Mouse (Mus musculus): Measurements from ENCODE around the gene Mdga2. TPM values are rescaled to one million over a fixed set of nuclear protein-coding genes. Genes with fewer than 3 reads are reported as not detected.

Gene Mdga2
- total and polyA plus RNA-seq, 3 experiments = 2.1 TPM; not detected in 2

GRCm38 (mm10) chr12:67153077-67153476 is 69.3 kb downstream of the Mdga2 start:
- no peaks in the 10 kb centered on the region for H3K79me2 ChIP-seq (ENCODE audit: control insufficient read depth, insufficient read depth, low read length, poor library complexity)
- H3K9ac ChIP-seq (ENCODE audit: control insufficient read depth, low read depth, low read length, poor library complexity, severe bottlenecking) = no peak overlapping the region
- H3K27ac ChIP-seq (ENCODE audit: control insufficient read depth, low read depth, low read length) = no peak overlapping the region
- DNase-seq (ENCODE audit: low read depth, low spot score) = no peak
- no peak overlapping the region for H3K4me3 ChIP-seq (ENCODE audit: control insufficient read depth in 1 of 2, insufficient read depth in 1 of 2, low read depth in 2 of 2, low read length in 2 of 2)
- H3K4me1 ChIP-seq (ENCODE audit: control insufficient read depth in 1 of 2, insufficient read depth in 2 of 2, low read length in 2 of 2) = no peaks in the 10 kb centered on the region
- no peaks in the 10 kb centered on the region for H3K9me3 ChIP-seq (replicated peaks; ENCODE audit: insufficient read depth, low read length)
- TF ChIP-seq USF2 (IDR thresholded peaks at IDR 0.05; ENCODE audit: borderline replicate concordance in 1 of 2, insufficient read depth in 1 of 2, low read depth in 1 of 2, low read length in 2 of 2) (no peak), USF1 (IDR thresholded peaks at IDR 0.05; ENCODE audit: low read depth, low read length) (no peak), NELFE (IDR thresholded peaks at IDR 0.05; ENCODE audit: low read depth, low read length) (no peak), MAX (IDR thresholded peaks at IDR 0.05; ENCODE audit: low read length) (no peak), EP300 (IDR thresholded peaks at IDR 0.05; ENCODE audit: low read depth in 1 of 2, low read length in 2 of 2) (no peak), SMC3 (IDR thresholded peaks at IDR 0.05; ENCODE audit: low read depth, low read length) (no peak), TBP (IDR thresholded peaks at IDR 0.05; ENCODE audit: low read depth, low read length) (no peak), ZKSCAN1 (IDR thresholded peaks at IDR 0.05; ENCODE audit: low read depth, low read length) (no peak), KAT2A (conservative IDR thresholded peaks at IDR 0.05; ENCODE audit: low read depth, low read length) (no peak)
- H3K36me3 ChIP-seq (ENCODE audit: control insufficient read depth in 1 of 2, insufficient read depth in 2 of 2, low read length in 2 of 2) = no peaks in the 10 kb centered on the region
- H3K27me3 ChIP-seq (ENCODE audit: control insufficient read depth in 1 of 2, insufficient read depth in 2 of 2, low read length in 2 of 2) = no peaks in the 10 kb centered on the region; a peak in 1 of 4 replicates

DNA sequence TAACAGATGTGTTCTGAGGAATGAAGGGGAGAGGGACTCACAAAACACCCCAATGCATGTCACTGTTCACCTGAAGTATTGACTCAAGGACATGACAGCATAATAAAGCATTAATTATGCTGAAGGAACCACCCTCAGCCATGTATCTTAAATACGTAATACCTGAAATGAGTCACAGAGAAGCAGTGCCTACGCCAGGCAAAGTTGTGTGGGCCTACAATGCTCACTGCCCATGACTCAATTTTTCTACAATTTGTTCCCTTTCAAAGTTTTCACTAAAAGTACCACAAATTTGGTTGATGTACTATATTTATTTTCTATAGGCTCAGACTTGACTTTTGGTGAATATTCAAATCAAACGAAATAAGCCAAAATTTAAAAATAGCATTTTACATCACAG is 80.7 kb downstream of the Mdga2 start:
- Histone ChIP-seq H3K9ac (ENCODE audit: control insufficient read depth, low read depth, low read length, poor library complexity, severe bottlenecking) (no peak overlapping the region), H3K79me2 (ENCODE audit: control insufficient read depth, insufficient read depth, low read length, poor library complexity) (no peaks in the 10 kb centered on the region), H3K4me1 (ENCODE audit: control insufficient read depth in 1 of 2, insufficient read depth in 2 of 2, low read length in 2 of 2) (no peaks in the 10 kb centered on the region), H3K36me3 (ENCODE audit: control insufficient read depth in 1 of 2, insufficient read depth in 2 of 2, low read length in 2 of 2) (no peaks in the 10 kb centered on the region), H3K9me3 (replicated peaks; ENCODE audit: insufficient read depth, low read length) (no peaks in the 10 kb centered on the region), H3K4me3 (ENCODE audit: control insufficient read depth in 1 of 2, insufficient read depth in 1 of 2, low read depth in 2 of 2, low read length in 2 of 2) (no peak overlapping the region), H3K27me3 (ENCODE audit: control insufficient read depth in 1 of 2, insufficient read depth in 2 of 2, low read length in 2 of 2) (no peaks in the 10 kb centered on the region), H3K27ac (ENCODE audit: control insufficient read depth, low read depth, low read length) (no peak overlapping the region)
- no peak for DNase-seq (ENCODE audit: low read depth, low spot score)
- TF ChIP-seq TAL1 (IDR thresholded peaks at IDR 0.05; ENCODE audit: low read length) = no peak
- TF ChIP-seq JUND (IDR thresholded peaks at IDR 0.05; ENCODE audit: low read depth, low read length) = no peak
- no peak for TF ChIP-seq ETS1 (IDR thresholded peaks at IDR 0.05; ENCODE audit: low read depth, low read length)
- no peak for TF ChIP-seq MYB (IDR thresholded peaks at IDR 0.05; ENCODE audit: low read depth, low read length)
- TF ChIP-seq POLR2A (IDR thresholded peaks at IDR 0.05; ENCODE audit: control insufficient read depth in 1 of 2, insufficient read depth in 1 of 2, low read depth in 1 of 2, low read length in 2 of 2, poor library complexity in 1 of 2) = no peak
- TF ChIP-seq USF1 (IDR thresholded peaks at IDR 0.05; ENCODE audit: low read depth, low read length) = no peak
- no peak for TF ChIP-seq CHD1 (IDR thresholded peaks at IDR 0.05; ENCODE audit: low read depth, low read length)
- TF ChIP-seq MXI1 (IDR thresholded peaks at IDR 0.05; ENCODE audit: low read depth, low read length) = no peak
- no peak for TF ChIP-seq POLR2AphosphoS2 (IDR thresholded peaks at IDR 0.05; ENCODE audit: low read length)
- no peak for TF ChIP-seq BHLHE40 (IDR thresholded peaks at IDR 0.05; ENCODE audit: borderline replicate concordance, low read depth, low read length)
- no peak for TF ChIP-seq MAZ (IDR thresholded peaks at IDR 0.05; ENCODE audit: low read depth, low read length)
- no peak for TF ChIP-seq MYC (IDR thresholded peaks at IDR 0.05; ENCODE audit: low read depth, low read length)
- no peak for TF ChIP-seq NELFE (IDR thresholded peaks at IDR 0.05; ENCODE audit: low read depth, low read length)
- TF ChIP-seq MAFK (IDR thresholded peaks at IDR 0.05; ENCODE audit: borderline replicate concordance, low read depth, low read length) = no peak
- no peak for TF ChIP-seq USF2 (IDR thresholded peaks at IDR 0.05; ENCODE audit: borderline replicate concordance in 1 of 2, insufficient read depth in 1 of 2, low read depth in 1 of 2, low read length in 2 of 2)
- no peak for TF ChIP-seq RCOR1 (IDR thresholded peaks at IDR 0.05; ENCODE audit: low read depth, low read length)
- no peak for TF ChIP-seq ZC3H11A (IDR thresholded peaks at IDR 0.05; ENCODE audit: low read depth, low read length)
- TF ChIP-seq SIN3A (IDR thresholded peaks at IDR 0.05; ENCODE audit: low read length) = no peak
